Mouse (Mus musculus) thymus, postnatal 36 days (tissue): ENCODE results near the gene Hist1h3d.

Source experiments
- DNase-seq, 2 experiments: peaks; one replicate each; pipeline ENCODE4 v3.0.0; 2022; ENCODE audit warnings: mixed read lengths in 2 of 2

Gene Hist1h3d

GRCm38 (mm10) chr13:23622861-23623450 lies 47.4 kb downstream of the Hist1h3d start:
- DNase-seq, result peak; percentile 8 to 19
